Mouse (Mus musculus) stomach, embryonic 16.5 days (tissue): ENCODE measurements around the gene Rab44. TPM values are rescaled to one million over a fixed set of nuclear protein-coding genes. Genes with fewer than 3 reads are reported as not detected.

Source experiments
- ATAC-seq: fragments of 200-750 bp; cut with Nextera tagmentation; 2 replicates; pipeline ENCODE4 v1.8.0; 2017; ENCODE audit warnings: moderate number of reproducible peaks, moderate TSS enrichment; ENCODE audit not compliant: insufficient read depth, low FRiP score
- H3K27ac ChIP-seq: fragments of 300-500 bp; sonication (generic); 2 replicates; pipeline ENCODE4 v1.5.1; 2014; ENCODE audit warnings: low read length
- H3K27me3 ChIP-seq: fragments of 300-500 bp; sonication (generic); 2 replicates; pipeline ENCODE4 v1.6.1; 2014; ENCODE audit warnings: low read length, control low read depth, mixed read lengths; ENCODE audit not compliant: control insufficient read depth, insufficient read depth
- H3K36me3 ChIP-seq: fragments of 300-500 bp; sonication (generic); 2 replicates; pipeline ENCODE4 v1.6.1; 2014; ENCODE audit warnings: low read length; ENCODE audit not compliant: control insufficient read depth, insufficient read depth
- H3K4me1 ChIP-seq: fragments of 300-500 bp; sonication (generic); 2 replicates; pipeline ENCODE4 v1.6.1; 2014; ENCODE audit warnings: low read length, control low read depth, mixed read lengths; ENCODE audit not compliant: control insufficient read depth, insufficient read depth
- H3K4me2 ChIP-seq: fragments of 300-500 bp; sonication (generic); 2 replicates; pipeline ENCODE4 v1.6.1; 2014; ENCODE audit warnings: low read depth, low read length, mixed read lengths
- H3K4me3 ChIP-seq: fragments of 300-500 bp; sonication (generic); replicated peaks from 2 replicates; pipeline ENCODE4 v1.5.1; 2014; ENCODE audit warnings: mild to moderate bottlenecking, low read length
- H3K9ac ChIP-seq: fragments of 300-500 bp; sonication (generic); 2 replicates; pipeline ENCODE4 v1.6.1; 2014; ENCODE audit warnings: low read length
- H3K9me3 ChIP-seq: fragments of 300-500 bp; sonication (generic); replicated peaks from 2 replicates; pipeline ENCODE4 v1.6.1; 2016; ENCODE audit warnings: low read length, control low read depth; ENCODE audit not compliant: control insufficient read depth
- WGBS: fragments of 180-500 bp; shearing (Covaris S2); extraction: QIAGEN DNeasy Blood & Tissue Kit; methylation state at CpG from one replicate; pipeline ENCODE4 v1.1.7; 2014; 5-methylcytosine and 5-hydroxymethylcytosine counted together
- polyA plus RNA-seq: library from polyadenylated mRNA; unstranded; fragments of >200 nt; fragmentation: Nextera tagmentation; extraction: Ambion mirVana; gene quantifications from 2 replicates; pipeline ENCODE4 v1.2.1, GENCODE M21; 2015

Gene Rab44
- polyA plus RNA-seq, 1 experiment from 2014 or later: 4.1 TPM

DNA sequence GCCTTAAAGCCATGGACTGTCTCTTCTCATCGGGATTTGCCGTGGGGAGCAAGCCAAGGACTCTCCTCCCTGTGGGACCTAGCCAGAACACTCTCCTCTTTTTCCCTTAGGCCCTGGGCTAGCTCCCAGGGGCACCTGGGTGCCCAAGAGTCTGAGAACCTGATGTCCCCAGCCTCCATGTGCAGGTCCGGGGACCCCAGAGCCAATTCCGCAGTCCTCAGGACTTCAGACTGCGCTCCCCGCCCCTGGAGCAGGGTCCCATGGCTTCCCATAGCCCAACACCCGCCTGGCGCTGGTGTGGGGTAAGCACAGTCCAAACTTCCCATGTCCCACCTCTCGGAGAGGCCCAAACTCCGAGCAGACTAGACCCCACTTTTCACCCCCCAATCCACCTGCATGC is 28.7 kb upstream of the Rab44 start:
- peaks cover 4% of the 10 kb centered on the region; the same call in 1 of the 2 replicates for H3K27me3 ChIP-seq
- peaks cover 15% of the 10 kb centered on the region for H3K4me1 ChIP-seq
- H3K9me3 ChIP-seq: no peaks in the 10 kb centered on the region
- no peak for ATAC-seq
- H3K9ac ChIP-seq: no peak overlapping the region
- H3K4me2 ChIP-seq: no peak overlapping the region
- H3K4me3 ChIP-seq: no peak overlapping the region
- H3K27ac ChIP-seq: no peak overlapping the region
- no peaks in the 10 kb centered on the region for H3K36me3 ChIP-seq
- WGBS: 81% methylated on average over 10 of the region's 10 CpGs

DNA sequence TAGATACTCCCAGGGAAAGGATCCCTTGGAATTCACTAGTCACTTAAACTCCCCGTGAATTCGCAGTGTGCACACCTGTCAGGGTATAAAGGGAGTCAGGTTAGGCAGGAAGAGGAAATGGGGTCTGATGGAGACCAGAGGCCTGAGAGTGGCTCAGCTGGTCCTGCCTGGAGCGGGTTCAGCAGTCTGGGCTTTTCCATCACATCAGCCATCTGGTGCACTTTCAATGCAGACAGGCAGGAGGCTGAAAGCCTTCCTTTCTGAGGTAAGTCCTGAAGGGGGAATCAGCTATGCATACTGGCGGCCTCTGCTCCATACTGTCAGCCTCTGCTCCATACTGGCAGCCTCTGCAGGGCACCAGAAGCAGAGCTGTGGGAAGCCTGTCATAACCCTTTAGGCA is 27.0 kb upstream of the Rab44 start:
- H3K4me1 ChIP-seq: 0 out of 2 replicates have a peak, but pooled peaks cover 7% of the 10 kb centered on the region
- no peak overlapping the region for H3K27ac ChIP-seq
- H3K36me3 ChIP-seq: no peaks in the 10 kb centered on the region
- no peaks in the 10 kb centered on the region for H3K9me3 ChIP-seq
- no peak overlapping the region for H3K9ac ChIP-seq
- H3K27me3 ChIP-seq: peaks cover 4% of the 10 kb centered on the region; the same call in 1 of the 2 replicates
- H3K4me2 ChIP-seq: no peak overlapping the region
- ATAC-seq: no peak
- WGBS: 67% methylated on average over 4 of the region's 4 CpGs
- H3K4me3 ChIP-seq: no peak overlapping the region

DNA sequence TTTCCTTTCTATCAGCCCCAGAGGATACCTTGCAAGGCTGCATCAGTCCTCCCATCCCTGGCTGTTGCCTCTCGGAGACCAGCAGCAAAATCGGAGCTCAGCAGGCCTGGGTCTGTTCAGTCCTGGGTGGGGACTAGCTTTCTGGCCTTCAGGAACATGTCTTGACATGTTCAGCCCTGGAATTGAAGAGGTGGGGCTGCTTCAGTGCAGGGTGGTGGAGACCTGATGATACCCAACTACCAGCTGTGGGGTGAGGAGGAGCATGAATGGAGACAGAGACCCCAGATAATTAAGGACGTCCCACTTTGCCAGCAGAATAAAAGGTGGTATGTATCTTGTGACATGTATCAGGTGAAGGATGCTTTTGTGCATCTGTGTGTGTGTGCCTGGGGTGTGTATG is 23.2 kb upstream of the Rab44 start, which contains the start of gene Cdkn1a:
Cdkn1a (plus strand) TSS at position 201 of the 400 bp plus-strand sequence.
- no peak within 1 kb of the TSS for H3K27ac ChIP-seq
- H3K9me3 ChIP-seq: no peaks in the 10 kb centered on the region
- ATAC-seq: no peak
- no peak within 1 kb of the TSS for H3K4me2 ChIP-seq
- no peaks in the 10 kb centered on the region for H3K27me3 ChIP-seq
- no peak within 1 kb of the TSS for H3K4me3 ChIP-seq
- no peaks in the 10 kb centered on the region for H3K36me3 ChIP-seq
- 71% methylated on average over 3 of the region's 3 CpGs for WGBS
- H3K9ac ChIP-seq: no peak within 1 kb of the TSS
- peaks cover 17% of the 10 kb centered on the region; the same call in 1 of the 2 replicates for H3K4me1 ChIP-seq

DNA sequence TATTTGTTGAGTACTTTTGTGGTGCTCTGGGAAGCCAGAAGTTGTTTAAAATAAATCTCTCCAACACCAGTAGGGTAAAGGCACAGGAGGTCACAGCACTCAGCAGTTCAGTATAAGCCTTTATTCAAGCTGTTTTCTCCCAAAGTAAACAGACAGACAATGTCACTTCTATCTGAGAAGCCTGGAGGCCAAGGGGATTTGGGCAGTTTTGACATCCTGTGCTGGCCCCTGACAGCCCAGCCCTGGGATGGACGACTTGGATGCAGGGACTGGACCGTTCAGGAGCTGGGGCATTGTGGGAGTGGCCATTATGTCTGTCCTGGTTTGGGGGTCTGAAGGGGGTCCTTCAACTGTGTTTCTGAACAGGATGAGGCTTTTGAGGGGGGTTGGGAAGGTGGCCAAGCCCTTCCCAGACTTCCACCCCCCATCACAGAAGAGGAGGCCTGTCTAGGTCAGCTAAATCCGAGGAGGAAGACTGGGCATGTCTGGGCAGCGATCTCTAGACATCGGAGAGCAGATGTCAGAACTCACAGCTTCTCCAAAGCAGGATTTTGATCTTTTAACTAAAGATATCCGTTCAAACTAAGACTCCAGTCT is 22.5 kb upstream of the Rab44 start:
- Histone ChIP-seq H3K27me3 (no peaks in the 10 kb centered on the region), H3K4me3 (no peak overlapping the region), H3K9me3 (no peaks in the 10 kb centered on the region), H3K27ac (no peak overlapping the region), H3K4me1 (peaks cover 17% of the 10 kb centered on the region; the same call in 1 of the 2 replicates), H3K36me3 (no peaks in the 10 kb centered on the region), H3K9ac (no peak overlapping the region), H3K4me2 (no peak overlapping the region)
- ATAC-seq: no peak
- 33% methylated on average over 6 of the region's 6 CpGs for WGBS

DNA sequence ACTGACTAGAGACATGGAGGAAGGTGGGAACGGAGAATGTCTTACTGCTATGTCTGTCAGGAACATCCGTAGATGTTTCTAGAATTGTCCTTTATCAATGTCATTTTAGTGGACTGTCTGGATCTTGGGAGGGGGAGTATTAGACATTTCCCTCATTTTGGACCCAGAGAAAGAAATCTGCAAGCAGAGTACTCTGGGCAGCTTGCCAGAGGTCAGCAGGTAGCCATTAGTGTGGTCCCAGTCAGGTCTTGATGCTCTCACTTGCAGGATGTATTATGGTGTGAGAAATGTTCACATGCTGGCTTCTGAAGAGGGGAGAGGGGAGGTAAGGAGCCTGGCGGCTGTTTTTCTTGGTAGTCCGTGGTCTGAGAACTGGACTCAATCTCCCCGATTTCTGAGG is 21.4 kb upstream of the Rab44 start:
- Histone ChIP-seq H3K27ac (no peak overlapping the region), H3K4me1 (peaks cover 17% of the 10 kb centered on the region; the same call in 1 of the 2 replicates), H3K9ac (no peak overlapping the region), H3K36me3 (no peaks in the 10 kb centered on the region), H3K4me2 (no peak overlapping the region), H3K4me3 (no peak overlapping the region), H3K27me3 (no peaks in the 10 kb centered on the region), H3K9me3 (no peaks in the 10 kb centered on the region)
- ATAC-seq: no peak
- WGBS: 49% methylated on average over 5 of the region's 5 CpGs

DNA sequence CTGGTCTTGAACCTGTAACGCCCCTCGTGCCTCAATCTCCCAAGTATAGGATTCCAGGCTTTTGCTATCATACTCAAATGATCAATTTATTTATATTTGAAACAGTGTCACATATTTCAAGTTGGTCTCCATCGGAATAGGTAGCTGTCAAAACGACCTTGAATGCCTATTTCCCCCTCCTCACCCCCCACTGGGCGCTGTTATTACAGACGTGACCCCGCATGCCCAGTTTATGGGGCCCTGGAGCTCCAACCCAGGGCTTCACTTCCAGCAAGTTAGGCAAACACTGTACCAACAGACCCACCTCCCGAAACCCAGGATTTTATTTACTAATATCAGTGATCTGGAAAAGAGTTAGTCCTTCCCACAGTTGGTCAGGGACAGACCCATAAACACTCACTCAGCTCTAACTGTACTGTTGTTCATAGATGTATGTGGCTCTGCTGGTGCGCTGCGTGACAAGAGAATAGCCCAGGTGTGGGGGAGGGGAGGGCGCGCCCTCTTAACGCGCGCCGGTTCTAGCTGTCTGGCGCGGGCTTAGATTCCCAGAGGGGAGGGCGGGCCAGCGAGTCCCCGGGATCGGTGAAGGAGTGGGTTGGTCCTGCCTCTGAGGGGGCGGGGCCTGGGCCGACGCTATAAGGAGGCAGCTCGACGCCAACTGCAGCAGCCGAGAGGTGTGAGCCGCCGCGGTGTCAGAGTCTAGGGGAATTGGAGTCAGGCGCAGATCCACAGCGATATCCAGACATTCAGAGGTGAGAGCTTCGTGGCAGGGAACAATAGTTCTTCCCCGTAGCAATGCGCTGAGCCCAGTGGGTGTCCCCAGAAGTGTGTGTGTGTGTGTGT is 20.6 kb upstream of the Rab44 start:
- H3K9ac ChIP-seq: peak overlapping the region; percentile 80
- H3K27me3 ChIP-seq: no peaks in the 10 kb centered on the region
- peaks cover 17% of the 10 kb centered on the region; the same call in 1 of the 2 replicates for H3K4me1 ChIP-seq
- H3K27ac ChIP-seq: peak overlapping the region; percentile 83
- peak overlapping the region; percentile 63 for H3K4me3 ChIP-seq
- H3K4me2 ChIP-seq: peak overlapping the region; percentile 72
- H3K36me3 ChIP-seq: no peaks in the 10 kb centered on the region
- peak; percentile 88 for ATAC-seq
- 7% methylated on average over 36 of the region's 36 CpGs for WGBS
- H3K9me3 ChIP-seq: no peaks in the 10 kb centered on the region

DNA sequence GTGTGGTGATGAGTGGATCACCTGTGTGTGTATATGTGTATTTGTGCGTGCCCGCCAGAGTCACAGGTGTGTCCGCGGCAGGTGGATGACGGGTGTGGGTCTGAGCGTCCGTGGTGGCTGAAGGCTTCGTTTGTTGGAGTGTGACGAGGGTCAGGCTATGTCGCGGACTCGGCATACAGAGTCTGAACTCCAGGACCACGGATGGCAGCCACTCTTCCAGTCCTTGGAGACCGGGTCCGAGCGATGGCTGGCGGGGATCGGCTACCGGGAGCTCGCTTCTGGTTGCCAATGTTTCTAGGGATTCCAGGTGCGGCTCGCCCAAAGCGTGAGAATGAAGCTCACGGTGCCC is 20.0 kb upstream of the Rab44 start:
- no peaks in the 10 kb centered on the region for H3K27me3 ChIP-seq
- H3K4me3 ChIP-seq: peak overlapping the region; percentile 63
- no peaks in the 10 kb centered on the region for H3K9me3 ChIP-seq
- under 1% methylated on average over 24 of the region's 24 CpGs for WGBS
- no peak for ATAC-seq
- H3K36me3 ChIP-seq: peaks cover 5% of the 10 kb centered on the region; the same call in 1 of the 2 replicates
- H3K27ac ChIP-seq: peak overlapping the region; percentile 83
- H3K4me2 ChIP-seq: peak overlapping the region; percentile 72
- H3K9ac ChIP-seq: peak overlapping the region; percentile 80
- peaks cover 17% of the 10 kb centered on the region; the same call in 1 of the 2 replicates for H3K4me1 ChIP-seq

DNA sequence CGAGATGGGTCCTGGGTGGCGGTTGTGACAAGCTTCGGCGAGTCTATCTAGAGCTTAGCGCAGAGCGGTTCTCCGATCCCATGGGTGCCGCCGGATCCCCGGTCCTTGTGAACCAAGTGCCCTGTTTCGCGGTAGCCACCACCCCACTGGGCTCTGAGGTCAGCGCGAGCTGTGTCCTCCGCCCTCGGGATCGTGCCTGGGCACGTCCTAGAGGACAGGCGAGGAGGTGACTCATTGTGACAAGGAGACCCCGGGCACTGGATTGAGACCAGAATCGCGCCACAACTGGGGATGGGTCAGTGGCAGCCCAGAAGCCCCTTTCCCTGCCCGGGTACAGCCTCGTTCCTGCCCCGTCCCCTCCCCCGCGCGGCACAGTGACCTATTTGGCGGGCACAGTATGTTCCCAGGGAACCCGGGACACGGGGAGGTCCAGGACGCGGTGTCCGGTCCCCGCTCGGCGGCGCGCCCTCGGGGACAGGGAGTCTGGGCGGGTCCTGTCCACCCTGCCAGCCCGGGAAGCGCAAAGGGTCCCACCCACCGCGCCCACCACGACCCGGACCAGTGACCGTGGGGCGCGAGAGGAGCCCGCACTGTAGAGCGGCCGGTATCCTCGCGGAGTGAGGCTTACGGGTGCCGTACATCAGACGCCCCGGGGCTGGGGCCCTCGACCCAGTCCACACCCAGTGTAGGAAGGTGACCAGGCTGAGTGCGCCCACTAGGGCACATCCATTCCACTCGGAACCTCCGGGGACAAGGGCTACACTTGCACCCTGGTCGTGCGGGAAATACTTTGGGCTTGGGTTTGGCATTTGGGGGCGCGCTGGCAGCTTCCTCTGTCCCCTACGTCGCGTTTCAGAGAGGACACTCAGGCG is 19.4 kb upstream of the Rab44 start:
- peak; percentile 38; the same call in 1 of the 2 replicates for ATAC-seq
- H3K4me2 ChIP-seq: peak overlapping the region; percentile 72
- peaks cover 5% of the 10 kb centered on the region; the same call in 1 of the 2 replicates for H3K36me3 ChIP-seq
- peaks cover 17% of the 10 kb centered on the region; the same call in 1 of the 2 replicates for H3K4me1 ChIP-seq
- peak overlapping the region; percentile 83 for H3K27ac ChIP-seq
- no peaks in the 10 kb centered on the region for H3K27me3 ChIP-seq
- peak overlapping the region; percentile 63 for H3K4me3 ChIP-seq
- H3K9me3 ChIP-seq: no peaks in the 10 kb centered on the region
- under 1% methylated on average over 71 of the region's 71 CpGs for WGBS
- H3K9ac ChIP-seq: peak overlapping the region; percentile 80
